Mouse (Mus musculus) G1E (cell line): ENCODE measurements at regions not wholly inside any gene's neighbourhood (a gene's known extent, or its start where the extent isn't known, plus 50 kb on each side); places are given as distances from the start of the nearest gene placed in this dataset.

Experiments
- ATAC-seq: 2 replicates; pipeline ENCODE4 v1.8.0; 2016; ENCODE audit warnings: mild to moderate bottlenecking; ENCODE audit not compliant: insufficient number of reproducible peaks, poor library complexity, low FRiP score, severe bottlenecking; ENCODE audit errors: extremely low read depth
- DNase-seq: peaks from one replicate; pipeline ENCODE4 v3.0.0; 2012; ENCODE audit warnings: low spot score
- H3K27me3 ChIP-seq: 2 replicates; pipeline ENCODE4 v1.6.1; 2012; ENCODE audit warnings: mild to moderate bottlenecking, low read length, inconsistent platforms; ENCODE audit not compliant: insufficient read depth
- H3K36me3 ChIP-seq: replicated peaks from 2 replicates; pipeline ENCODE3; 2012; ENCODE audit warnings: mild to moderate bottlenecking, inconsistent platforms
- H3K4me1 ChIP-seq: 2 replicates; pipeline ENCODE4 v1.6.1; 2012; ENCODE audit warnings: low read depth, low read length, inconsistent platforms, mixed read lengths; ENCODE audit not compliant: insufficient read depth
- H3K4me3 ChIP-seq: 2 replicates; pipeline ENCODE4 v1.5.1; 2012; ENCODE audit warnings: low read depth, mild to moderate bottlenecking, inconsistent platforms, low read length, moderate library complexity, mixed read lengths
- H3K9me3 ChIP-seq: replicated peaks from 2 replicates; pipeline ENCODE4 v1.6.1; 2012; ENCODE audit warnings: inconsistent platforms
- CTCF ChIP-seq: IDR thresholded peaks from 2 replicates; pipeline ENCODE4 v1.5.1; 2012; ENCODE audit warnings: low read depth, low read length, inconsistent platforms, mixed read lengths
- GATA1 ChIP-seq: IDR thresholded peaks from 2 replicates; pipeline ENCODE4 v1.6.1; 2012; ENCODE audit warnings: borderline replicate concordance, low read length, inconsistent platforms, mixed read lengths
- GATA2 ChIP-seq: IDR thresholded peaks from 2 replicates; pipeline ENCODE4 v1.6.1; 2012; ENCODE audit warnings: low read depth, low read length, inconsistent platforms, borderline replicate concordance
- POLR2AphosphoS5 ChIP-seq: IDR thresholded peaks from 2 replicates; pipeline ENCODE4 v1.6.1; 2012; ENCODE audit warnings: low read depth, low read length, inconsistent platforms; ENCODE audit not compliant: insufficient replicate concordance
- TAL1 ChIP-seq: conservative IDR thresholded peaks from 2 replicates; pipeline ENCODE4 v1.6.1; 2012; ENCODE audit warnings: low read depth, low read length, inconsistent platforms, mixed read lengths

DNA sequence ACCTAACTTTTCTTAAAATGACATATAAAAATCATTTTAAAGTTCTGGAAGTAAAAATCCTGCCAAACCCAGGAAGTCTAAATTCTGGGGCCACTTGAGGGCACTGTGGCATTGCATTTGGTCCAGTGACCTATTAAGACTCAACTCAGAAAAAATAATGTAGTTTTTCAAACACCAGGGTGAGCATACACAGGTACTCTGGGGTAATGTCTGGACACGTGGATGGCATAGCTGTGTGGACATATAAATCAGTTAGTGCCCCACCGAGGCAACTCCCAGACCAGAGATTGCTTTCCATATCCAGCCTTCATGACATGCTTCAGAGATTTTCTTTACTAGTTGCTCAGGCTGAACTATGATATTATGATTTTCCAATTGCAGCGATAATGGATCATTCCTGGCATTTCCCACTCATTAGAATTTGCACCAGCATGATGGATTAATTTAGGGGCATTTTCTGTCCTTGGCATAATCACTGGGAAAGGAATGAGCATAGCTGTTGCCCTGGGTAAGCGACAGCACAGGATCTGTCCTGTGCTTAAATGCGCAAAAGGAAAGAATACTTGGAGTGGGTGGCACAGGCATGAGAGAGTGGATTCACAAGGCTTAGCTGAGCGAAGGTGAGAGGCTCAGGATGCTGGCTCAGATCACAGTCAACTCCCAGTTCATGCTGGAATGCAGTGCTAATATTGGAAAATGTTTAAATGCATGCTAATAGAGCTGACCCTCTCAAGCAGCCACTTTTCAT is 1526.6 kb upstream of the Cdh8 start:
- Histone ChIP-seq H3K4me1 (no peaks in the 10 kb centered on the region), H3K4me3 (no peak overlapping the region), H3K27me3 (no peaks in the 10 kb centered on the region), H3K36me3 (no peaks in the 10 kb centered on the region), H3K9me3 (0 out of 2 replicates have a peak, but pooled peaks cover 2% of the 10 kb centered on the region)
- no peak for TF ChIP-seq POLR2AphosphoS5
- TF ChIP-seq TAL1 = no peak
- TF ChIP-seq GATA1 = no peak
- TF ChIP-seq GATA2 = no peak
- TF ChIP-seq CTCF = no peak
- ATAC-seq (no peak), DNase-seq (no peak)

DNA sequence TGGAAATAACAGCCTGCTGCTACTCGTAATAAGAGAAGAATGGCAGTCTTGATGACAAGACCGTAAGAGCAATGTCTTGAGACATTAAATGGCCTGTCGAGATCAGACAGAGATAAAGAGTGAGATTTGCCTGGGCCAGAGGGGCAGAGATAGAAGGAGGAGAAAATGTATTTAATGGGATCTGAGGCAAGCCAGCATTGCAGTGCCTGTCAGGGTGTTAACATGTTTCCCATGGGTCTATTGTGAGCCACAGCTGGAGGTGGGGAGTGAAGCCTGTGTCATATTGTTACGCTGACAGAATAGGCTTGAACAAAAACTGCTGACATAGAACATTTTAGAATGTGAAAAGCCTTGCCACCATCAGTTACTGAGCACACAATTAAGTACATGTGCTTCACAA is 1523.3 kb upstream of the Cdh8 start:
- no peak for TF ChIP-seq CTCF
- no peak for TF ChIP-seq TAL1
- no peak for TF ChIP-seq POLR2AphosphoS5
- no peak for TF ChIP-seq GATA2
- TF ChIP-seq GATA1 = no peak
- no peaks in the 10 kb centered on the region for H3K36me3 ChIP-seq
- 0 out of 2 replicates have a peak, but pooled peaks cover 2% of the 10 kb centered on the region for H3K9me3 ChIP-seq
- DNase-seq = no peak
- no peaks in the 10 kb centered on the region for H3K27me3 ChIP-seq
- H3K4me1 ChIP-seq = no peaks in the 10 kb centered on the region
- H3K4me3 ChIP-seq = no peak overlapping the region
- ATAC-seq = no peak

GRCm38 (mm10) chr8:100890307-100890706 is 1474.0 kb upstream of the Cdh8 start:
- Histone ChIP-seq H3K9me3 (0 out of 2 replicates have a peak, but pooled peaks cover 2% of the 10 kb centered on the region), H3K27me3 (no peaks in the 10 kb centered on the region), H3K36me3 (no peaks in the 10 kb centered on the region), H3K4me3 (no peak overlapping the region), H3K4me1 (no peaks in the 10 kb centered on the region)
- DNase-seq (no peak), ATAC-seq (no peak)
- TF ChIP-seq TAL1 = no peak
- no peak for TF ChIP-seq POLR2AphosphoS5
- no peak for TF ChIP-seq GATA2
- no peak for TF ChIP-seq GATA1
- no peak for TF ChIP-seq CTCF

DNA sequence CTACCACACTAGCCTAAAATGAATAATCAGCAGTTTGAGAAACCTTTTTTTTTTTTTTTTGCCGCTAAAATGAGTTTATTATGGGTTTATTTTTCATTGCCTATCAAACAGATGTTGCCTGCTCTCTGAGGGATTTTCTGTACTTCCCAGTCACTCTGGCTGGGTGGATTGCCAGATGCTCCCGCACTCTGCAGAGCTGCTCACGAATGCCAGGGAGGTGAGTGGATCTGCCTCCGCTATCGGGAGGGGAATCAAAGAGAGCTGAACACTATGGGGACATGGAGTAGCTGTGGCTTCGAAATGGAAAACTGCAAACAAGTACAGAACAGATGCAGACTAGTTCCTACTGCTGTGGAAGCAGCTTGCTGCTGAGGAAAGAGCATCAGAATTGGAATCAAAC is 1449.4 kb upstream of the Cdh8 start:
- DNase-seq = no peak

GRCm38 (mm10) chr8:100850822-100851437 is 1434.7 kb upstream of the Cdh8 start:
- H3K9me3 ChIP-seq = no peaks in the 10 kb centered on the region
- ATAC-seq (no peak), DNase-seq (no peak)
- H3K4me1 ChIP-seq = no peaks in the 10 kb centered on the region
- no peaks in the 10 kb centered on the region for H3K36me3 ChIP-seq
- 0 out of 2 replicates have a peak, but pooled peaks have one; percentile 13 for TF ChIP-seq CTCF
- TF ChIP-seq TAL1 = no peak
- no peak for TF ChIP-seq POLR2AphosphoS5
- no peak overlapping the region for H3K4me3 ChIP-seq
- H3K27me3 ChIP-seq = no peaks in the 10 kb centered on the region

More for the DNA sequence above, 1449.4 kb upstream of the Cdh8 start:
- TF ChIP-seq POLR2AphosphoS5 = no peak
- TF ChIP-seq CTCF = no peak
- TF ChIP-seq GATA1 = no peak
- TF ChIP-seq GATA2 = no peak
- TF ChIP-seq TAL1 = no peak
- Histone ChIP-seq H3K4me1 (no peaks in the 10 kb centered on the region), H3K27me3 (no peaks in the 10 kb centered on the region), H3K9me3 (no peaks in the 10 kb centered on the region), H3K36me3 (no peaks in the 10 kb centered on the region), H3K4me3 (no peak overlapping the region)
- ATAC-seq = no peak
